Mouse (Mus musculus) erythroblast, embryonic 14.5 days (primary cell): ENCODE data around the gene Pax5.

Experiments used
- GATA1 ChIP-seq: IDR thresholded peaks from 2 replicates; pipeline ENCODE4 v1.6.1; 2012; ENCODE audit warnings: low read length, inconsistent platforms, mixed read lengths
- TAL1 ChIP-seq: IDR thresholded peaks from 3 replicates; pipeline ENCODE4 v1.6.1; 2012; ENCODE audit warnings: low read length, inconsistent platforms, mixed read lengths

GRCm38 (mm10) chr4:44740471-44740870, 30.2 kb upstream of the Pax5 start:
- no peak for TF ChIP-seq TAL1
- no peak for TF ChIP-seq GATA1
